Mouse (Mus musculus): ENCODE data around the gene Ubp1. TPM values are rescaled to one million over a fixed set of nuclear protein-coding genes. Genes with fewer than 3 reads are reported as not detected.

The Ubp1 gene
- 48.9 TPM for polyA plus RNA-seq (2014; fragmentation: Illumina TruSeq; extraction: RNeasy Lipid Tissue Mini Kit (QIAGEN cat#74804); ENCODE audit: low read depth, low replicate concordance)

GRCm38 (mm10) chr9:113930534-113931374 is at the start of gene Ubp1:
Gene Ubp1 (plus strand): TSS chr9:113930934.

Other genes with a start within 250 kb of the Ubp1 start
- 51.2 TPM for gene Pdcd6ip, start 222.7 kb upstream of the Ubp1 start, polyA plus RNA-seq (2014; fragmentation: Illumina TruSeq; extraction: RNeasy Lipid Tissue Mini Kit (QIAGEN cat#74804); ENCODE audit: low read depth, low replicate concordance)
- 35.8 TPM for gene Clasp2, start 189.5 kb upstream of the Ubp1 start, polyA plus RNA-seq (2014; fragmentation: Illumina TruSeq; extraction: RNeasy Lipid Tissue Mini Kit (QIAGEN cat#74804); ENCODE audit: low read depth, low replicate concordance)
- 0.55 TPM for gene Fbxl2, start 115.3 kb downstream of the Ubp1 start, polyA plus RNA-seq (2014; fragmentation: Illumina TruSeq; extraction: RNeasy Lipid Tissue Mini Kit (QIAGEN cat#74804); ENCODE audit: low read depth, low replicate concordance)
- gene Susd5, start 126.2 kb downstream of the Ubp1 start, polyA plus RNA-seq (2014; fragmentation: Illumina TruSeq; extraction: RNeasy Lipid Tissue Mini Kit (QIAGEN cat#74804); ENCODE audit: low read depth, low replicate concordance) = 1.9 TPM